Mouse (Mus musculus): ENCODE measurements around the gene Rnf114. TPM values are rescaled to one million over a fixed set of nuclear protein-coding genes. Genes with fewer than 3 reads are reported as not detected.

The Rnf114 gene
- total and polyA plus RNA-seq, 3 experiments, result 40.8 to 50.4 (median 45.6) TPM

GRCm38 (mm10) chr2:167565312-167565656, 72.8 kb downstream of the Rnf114 start:
- Histone ChIP-seq H3K36me3 (replicated peaks in 1 of 2; ENCODE audit: control insufficient read depth in 1 of 2, insufficient read depth in 1 of 2, low read length in 1 of 2) (peaks cover 0 to 19% of the 10 kb centered on the region in 2 experiments), H3K4me2 (ENCODE audit: insufficient read depth, low read depth, poor library complexity, severe bottlenecking) (peak overlapping the region; percentile 58; the same call in 1 of the 2 replicates), H3K4me3 (replicated peaks in 1 of 3; ENCODE audit: low read depth in 2 of 3, low read length in 2 of 3, poor library complexity in 1 of 3) (no peak overlapping the region), H3K79me2 (replicated peaks; ENCODE audit: control insufficient read depth, extremely low read depth, insufficient read depth, poor library complexity, severe bottlenecking) (no peaks in the 10 kb centered on the region), H3K9ac (ENCODE audit: insufficient read depth, low read depth) (peak overlapping the region; percentile 18; the same call in 1 of the 2 replicates), H3K27me3 (replicated peaks) (no peaks in the 10 kb centered on the region), H3K9me3 (replicated peaks; ENCODE audit: low read length) (no peaks in the 10 kb centered on the region), H3K27ac (ENCODE audit: insufficient read depth, low read depth) (no peak overlapping the region), H3K4me1 (ENCODE audit: control insufficient read depth in 1 of 2, insufficient read depth in 2 of 2) (peaks cover 28 to 55% of the 10 kb centered on the region in 2 experiments)
- DNase-seq (ENCODE audit: extremely low read depth), result no peak
- dilution Hi-C loops (cut with MboI; ENCODE audit: extremely low pct_ligation_motif_present, extremely low pct_unique_long_range_greater_than_20kb, low sequenced_read_pairs) (no loop called here), in situ Hi-C loops (cut with MboI; ENCODE audit: low pct_ligation_motif_present, low pct_unique_long_range_greater_than_20kb, low sequenced_read_pairs) (no loop called here)
- TF ChIP-seq CTCF (conservative IDR thresholded peaks at IDR 0.05 in 1 of 2, IDR thresholded peaks at IDR 0.05 in 1 of 2; ENCODE audit: low read depth in 2 of 2, low read length in 2 of 2) (no peak), SMC3 (IDR thresholded peaks at IDR 0.05; ENCODE audit: low read depth, low read length) (no peak), ELF1 (IDR thresholded peaks at IDR 0.05; ENCODE audit: low read depth, low read length) (no peak), TBP (conservative IDR thresholded peaks at IDR 0.05; ENCODE audit: low read depth, low read length) (no peak)

DNA sequence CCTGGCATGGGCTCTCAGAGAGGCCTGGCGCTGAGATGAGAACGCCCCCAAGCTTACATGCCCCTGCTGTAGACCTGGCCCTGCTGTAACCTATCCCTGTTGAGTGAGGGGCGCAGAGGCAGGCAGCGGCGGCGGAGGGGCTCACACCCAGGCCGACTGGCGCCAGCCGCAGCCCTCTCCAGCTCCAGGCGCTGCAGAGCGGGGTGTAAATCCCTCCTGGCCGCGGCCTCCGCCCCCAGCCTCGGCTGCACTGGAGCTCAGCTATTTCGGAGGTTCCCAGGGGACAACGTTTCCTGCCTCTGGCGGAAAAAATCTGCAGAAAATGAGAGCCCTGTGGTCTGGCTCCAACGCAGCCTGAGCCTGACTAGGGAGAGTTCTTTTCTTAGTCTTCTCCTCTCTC, 73.2 kb downstream of the Rnf114 start:
- no peaks in the 10 kb centered on the region for H3K79me2 ChIP-seq (replicated peaks; ENCODE audit: control insufficient read depth, extremely low read depth, insufficient read depth, poor library complexity, severe bottlenecking)
- H3K4me2 ChIP-seq (ENCODE audit: insufficient read depth, low read depth, poor library complexity, severe bottlenecking), result peak overlapping the region; percentile 58
- peaks cover 28 to 59% of the 10 kb centered on the region in 2 experiments for H3K4me1 ChIP-seq (ENCODE audit: control insufficient read depth in 1 of 2, insufficient read depth in 2 of 2)
- H3K36me3 ChIP-seq (replicated peaks in 1 of 2; ENCODE audit: control insufficient read depth in 1 of 2, insufficient read depth in 1 of 2, low read length in 1 of 2), result peaks cover 0 to 20% of the 10 kb centered on the region in 2 experiments
- peak; percentile 93 for DNase-seq (ENCODE audit: extremely low read depth)
- peak overlapping the region in 1 of 3 experiments; percentile 27 for H3K4me3 ChIP-seq (replicated peaks in 1 of 3; ENCODE audit: low read depth in 2 of 3, low read length in 2 of 3, poor library complexity in 1 of 3)
- H3K9ac ChIP-seq (ENCODE audit: insufficient read depth, low read depth), result peak overlapping the region; percentile 18; the same call in 1 of the 2 replicates
- H3K27ac ChIP-seq (ENCODE audit: insufficient read depth, low read depth), result peak overlapping the region; percentile 70
- TF ChIP-seq MAFK (IDR thresholded peaks at IDR 0.05; ENCODE audit: insufficient replicate concordance, low read length) (0 out of 2 replicates have a peak, but pooled peaks have one; percentile 44), IRF4 (IDR thresholded peaks at IDR 0.05; ENCODE audit: low read depth, low read length) (peak; percentile 75), POLR2AphosphoS2 (IDR thresholded peaks at IDR 0.05; ENCODE audit: low read depth, low read length) (no peak), GABPA (IDR thresholded peaks at IDR 0.05; ENCODE audit: insufficient replicate concordance, low read depth, low read length) (no peak), POLR2A (IDR thresholded peaks at IDR 0.05; ENCODE audit: low read depth, low read length) (peak; percentile 47), CHD2 (IDR thresholded peaks at IDR 0.05; ENCODE audit: low read length) (peak; percentile 46; the same call in 1 of the 2 replicates), SMC3 (IDR thresholded peaks at IDR 0.05; ENCODE audit: low read depth, low read length) (peak; percentile 24; the same call in 1 of the 2 replicates), ETS1 (conservative IDR thresholded peaks at IDR 0.05; ENCODE audit: low read depth, low read length) (peak; percentile 78), CTCF (conservative IDR thresholded peaks at IDR 0.05 in 1 of 2, IDR thresholded peaks at IDR 0.05 in 1 of 2; ENCODE audit: low read depth in 2 of 2, low read length in 2 of 2) (no peak), MEF2A (IDR thresholded peaks at IDR 0.05; ENCODE audit: borderline replicate concordance, low read depth, low read length) (peak; percentile 98), MAX (IDR thresholded peaks at IDR 0.05; ENCODE audit: low read length) (0 out of 2 replicates have a peak, but pooled peaks have one; percentile 29), TCF12 (IDR thresholded peaks at IDR 0.05; ENCODE audit: low read depth, low read length) (peak; percentile 90), KAT2A (IDR thresholded peaks at IDR 0.05; ENCODE audit: insufficient replicate concordance, low read length) (0 out of 2 replicates have a peak, but pooled peaks have one; percentile 51), UBTF (IDR thresholded peaks at IDR 0.05; ENCODE audit: low read depth, low read length) (peak; percentile 78), USF2 (conservative IDR thresholded peaks at IDR 0.05; ENCODE audit: low read depth, low read length) (no peak), RAD21 (IDR thresholded peaks at IDR 0.05; ENCODE audit: low read depth, low read length) (peak; percentile 9), BHLHE40 (IDR thresholded peaks at IDR 0.05; ENCODE audit: low read depth, low read length) (peak; percentile 75), EP300 (IDR thresholded peaks at IDR 0.05; ENCODE audit: low read length) (peak; percentile 90), MAZ (IDR thresholded peaks at IDR 0.05; ENCODE audit: low read depth, low read length) (peak; percentile 91)
- no peaks in the 10 kb centered on the region for H3K27me3 ChIP-seq (replicated peaks)
- no peaks in the 10 kb centered on the region for H3K9me3 ChIP-seq (replicated peaks; ENCODE audit: low read length)
- dilution Hi-C loops (cut with MboI; ENCODE audit: extremely low pct_ligation_motif_present, extremely low pct_unique_long_range_greater_than_20kb, low sequenced_read_pairs), result no loop called here
- in situ Hi-C loops (cut with MboI; ENCODE audit: low pct_ligation_motif_present, low pct_unique_long_range_greater_than_20kb, low sequenced_read_pairs), result no loop called here

Other genes with a start within 250 kb of the Rnf114 start
- 12.5 and 14.4 TPM in 2 replicates for gene B4galt5, start 143.5 kb upstream of the Rnf114 start, total RNA-seq (2012; rRNA removed)
- 12.0 and 13.5 TPM in 2 replicates for gene B4galt5, start 143.5 kb upstream of the Rnf114 start, total RNA-seq (2014; rRNA removed)
- gene B4galt5, start 143.5 kb upstream of the Rnf114 start, polyA plus RNA-seq (2012; ENCODE audit: insufficient read length, low read depth), result 17.6 and 22.4 TPM in 2 replicates
- 21.2 and 26.0 TPM in 2 replicates for gene Slc9a8, start 70.9 kb upstream of the Rnf114 start, total RNA-seq (2012; rRNA removed)
- gene Slc9a8, start 70.9 kb upstream of the Rnf114 start, total RNA-seq (2014; rRNA removed), result 12.9 and 14.5 TPM in 2 replicates
- 20.6 and 25.0 TPM in 2 replicates for gene Slc9a8, start 70.9 kb upstream of the Rnf114 start, polyA plus RNA-seq (2012; ENCODE audit: insufficient read length, low read depth)
- 8.6 and 10.5 TPM in 2 replicates for gene Spata2, start 242 bp downstream of the Rnf114 start, total RNA-seq (2012; rRNA removed)
- 7.2 and 9.1 TPM in 2 replicates for gene Spata2, start 242 bp downstream of the Rnf114 start, total RNA-seq (2014; rRNA removed)
- 22.8 and 23.0 TPM in 2 replicates for gene Spata2, start 242 bp downstream of the Rnf114 start, polyA plus RNA-seq (2012; ENCODE audit: insufficient read length, low read depth)
- 2.9 and 3.1 TPM in 2 replicates for gene Snai1, start 45.5 kb downstream of the Rnf114 start, total RNA-seq (2012; rRNA removed)
- 1.5 and 1.6 TPM in 2 replicates for gene Snai1, start 45.5 kb downstream of the Rnf114 start, total RNA-seq (2014; rRNA removed)
- gene Snai1, start 45.5 kb downstream of the Rnf114 start, polyA plus RNA-seq (2012; ENCODE audit: insufficient read length, low read depth), result 9.0 and 12.6 TPM in 2 replicates
- 126 TPM in 2 replicates for gene Ube2v1, start 139.4 kb downstream of the Rnf114 start, total RNA-seq (2012; rRNA removed)
- gene Ube2v1, start 139.4 kb downstream of the Rnf114 start, total RNA-seq (2014; rRNA removed), result 84.0 and 92.8 TPM in 2 replicates
- gene Ube2v1, start 139.4 kb downstream of the Rnf114 start, polyA plus RNA-seq (2012; ENCODE audit: insufficient read length, low read depth), result 157 and 184 TPM in 2 replicates
- 10.3 and 15.0 TPM in 2 replicates for gene Gm20431, start 168.9 kb downstream of the Rnf114 start, total RNA-seq (2012; rRNA removed)
- gene Gm20431, start 168.9 kb downstream of the Rnf114 start, total RNA-seq (2014; rRNA removed), result not detected in 2 replicates
- gene Gm20431, start 168.9 kb downstream of the Rnf114 start, polyA plus RNA-seq (2012; ENCODE audit: insufficient read length, low read depth), result 2.4 TPM in 1 of 2 replicates, not detected in the other
- gene Cebpb, start 196.3 kb downstream of the Rnf114 start, total RNA-seq (2012; rRNA removed), result 2.3 and 6.2 TPM in 2 replicates
- 0.19 TPM in 1 of 2 replicates, not detected in the other for gene Cebpb, start 196.3 kb downstream of the Rnf114 start, total RNA-seq (2014; rRNA removed)
- 0.24 TPM in 1 of 2 replicates, not detected in the other for gene Cebpb, start 196.3 kb downstream of the Rnf114 start, polyA plus RNA-seq (2012; ENCODE audit: insufficient read length, low read depth)
- 30.9 and 31.0 TPM in 2 replicates for gene Tmem189, start 197.2 kb downstream of the Rnf114 start, total RNA-seq (2012; rRNA removed)
- gene Tmem189, start 197.2 kb downstream of the Rnf114 start, total RNA-seq (2014; rRNA removed), result 25.1 and 27.9 TPM in 2 replicates
- 29.4 and 29.5 TPM in 2 replicates for gene Tmem189, start 197.2 kb downstream of the Rnf114 start, polyA plus RNA-seq (2012; ENCODE audit: insufficient read length, low read depth)